Mouse (Mus musculus) splenic B cell, adult 2 months (primary cell): ENCODE data around the gene Bahd1.

Experiments
- DNase-seq: peaks from one replicate; pipeline ENCODE4 v3.0.0-alpha.2; 2011; ENCODE audit warnings: low read depth, low spot score
- H3K27me3 ChIP-seq: 2 replicates; pipeline ENCODE4 v1.6.1; 2012; ENCODE audit warnings: mild to moderate bottlenecking, low read length, moderate library complexity, mixed read lengths; ENCODE audit not compliant: control insufficient read depth, poor library complexity, insufficient read depth, severe bottlenecking
- H3K36me3 ChIP-seq: 2 replicates; pipeline ENCODE4 v1.6.1; 2012; ENCODE audit warnings: mild to moderate bottlenecking, low read length, moderate library complexity, mixed read lengths; ENCODE audit not compliant: control insufficient read depth, poor library complexity, insufficient read depth, severe bottlenecking

Gene Bahd1

DNA sequence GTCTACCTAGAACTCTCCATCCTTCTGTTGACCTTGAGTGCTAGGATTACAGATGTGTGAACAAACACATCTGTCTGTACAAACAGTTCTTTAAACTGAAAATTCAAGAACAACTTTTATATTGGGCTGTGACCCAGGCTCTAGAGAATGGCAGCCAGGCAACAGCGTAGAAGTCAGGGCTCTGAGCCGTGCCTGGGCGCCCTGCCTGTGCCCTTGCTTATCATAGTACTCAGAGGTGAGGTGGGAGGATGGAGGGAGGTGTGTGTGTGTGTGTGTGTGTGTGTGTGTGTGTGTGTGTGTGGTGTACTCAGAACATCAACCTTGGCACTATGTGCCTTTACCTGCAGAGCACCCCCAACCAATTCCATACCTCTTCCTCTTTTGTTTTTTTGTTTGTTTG is 7.6 kb downstream of the Bahd1 start:
- Histone ChIP-seq H3K36me3 (no peaks in the 10 kb centered on the region), H3K27me3 (no peaks in the 10 kb centered on the region)
- no peak for DNase-seq

DNA sequence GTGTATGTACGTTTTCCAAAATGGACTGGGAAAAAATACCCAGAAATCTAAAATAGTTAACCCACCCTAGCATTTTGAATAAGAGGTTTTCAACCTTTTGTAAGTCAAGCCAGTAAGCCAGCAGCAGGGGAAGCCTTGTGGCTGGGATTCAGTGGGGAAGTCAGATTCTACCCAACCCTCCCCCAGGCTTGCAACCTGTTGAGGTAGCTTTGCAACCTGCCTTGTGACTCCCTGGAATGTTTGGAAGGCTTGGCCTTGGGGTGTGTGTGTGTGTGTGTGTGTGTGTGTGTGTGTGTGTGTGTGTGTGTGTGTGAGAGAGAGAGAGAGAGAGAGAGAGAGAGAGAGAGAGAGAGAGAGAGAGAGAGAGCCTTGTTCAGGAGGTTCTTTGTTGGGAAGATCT is 9.0 kb downstream of the Bahd1 start:
- DNase-seq: no peak
- H3K36me3 ChIP-seq: no peaks in the 10 kb centered on the region
- H3K27me3 ChIP-seq: no peaks in the 10 kb centered on the region

DNA sequence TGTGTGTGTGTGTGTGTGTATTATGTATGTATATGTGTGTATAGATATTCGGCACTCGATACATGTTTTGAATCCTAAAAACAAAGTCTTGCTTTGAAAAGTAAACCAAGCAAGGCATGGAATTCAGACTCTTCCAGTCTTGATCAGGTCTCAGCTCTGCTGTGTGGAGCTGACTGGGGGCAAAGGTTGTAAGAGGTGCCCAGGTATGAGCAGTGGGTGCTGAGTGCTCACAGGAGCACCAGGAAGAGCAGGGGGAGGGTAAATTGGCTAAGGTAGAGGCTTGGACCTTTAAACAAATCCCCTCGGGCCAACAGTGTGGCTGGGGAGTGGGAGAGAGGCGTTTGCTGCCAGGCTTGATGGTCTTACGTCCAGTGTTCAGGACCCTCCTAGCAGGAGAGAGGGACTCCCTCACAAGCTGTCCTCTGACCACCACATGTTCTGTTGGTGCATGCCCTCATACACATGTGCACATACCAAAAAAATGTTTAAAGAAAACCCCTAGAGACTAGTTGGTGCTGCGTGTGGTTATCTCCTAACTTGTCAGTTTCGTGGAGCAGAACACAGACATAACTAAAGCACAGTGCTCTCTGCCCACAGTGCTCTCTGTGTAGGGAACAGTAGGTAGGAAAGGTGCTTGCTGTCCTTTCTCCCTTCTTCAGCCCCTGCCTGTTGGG is 10.6 kb downstream of the Bahd1 start:
- no peaks in the 10 kb centered on the region for H3K36me3 ChIP-seq
- H3K27me3 ChIP-seq: no peaks in the 10 kb centered on the region
- DNase-seq: no peak

DNA sequence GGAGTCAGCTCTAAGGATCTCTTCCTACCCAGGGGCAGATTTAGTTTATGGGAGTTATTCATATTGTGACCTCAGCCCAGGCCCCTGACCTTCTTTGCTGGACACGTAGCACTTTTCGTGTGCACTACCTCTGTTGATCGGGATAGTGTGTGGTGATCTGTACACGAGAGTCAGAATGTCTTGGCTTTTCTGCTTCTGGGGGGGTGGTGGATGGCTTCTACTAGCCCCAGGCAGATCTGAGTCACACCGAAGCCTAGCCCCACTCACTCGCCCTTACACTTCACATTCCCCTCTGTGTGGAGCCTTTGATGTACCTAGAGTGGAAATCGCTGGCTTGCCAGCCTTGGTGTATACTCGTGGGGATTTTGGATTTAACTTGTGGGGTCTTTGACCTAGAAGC is 12.5 kb downstream of the Bahd1 start:
- Histone ChIP-seq H3K36me3 (peaks cover 3% of the 10 kb centered on the region), H3K27me3 (no peaks in the 10 kb centered on the region)
- no peak for DNase-seq

DNA sequence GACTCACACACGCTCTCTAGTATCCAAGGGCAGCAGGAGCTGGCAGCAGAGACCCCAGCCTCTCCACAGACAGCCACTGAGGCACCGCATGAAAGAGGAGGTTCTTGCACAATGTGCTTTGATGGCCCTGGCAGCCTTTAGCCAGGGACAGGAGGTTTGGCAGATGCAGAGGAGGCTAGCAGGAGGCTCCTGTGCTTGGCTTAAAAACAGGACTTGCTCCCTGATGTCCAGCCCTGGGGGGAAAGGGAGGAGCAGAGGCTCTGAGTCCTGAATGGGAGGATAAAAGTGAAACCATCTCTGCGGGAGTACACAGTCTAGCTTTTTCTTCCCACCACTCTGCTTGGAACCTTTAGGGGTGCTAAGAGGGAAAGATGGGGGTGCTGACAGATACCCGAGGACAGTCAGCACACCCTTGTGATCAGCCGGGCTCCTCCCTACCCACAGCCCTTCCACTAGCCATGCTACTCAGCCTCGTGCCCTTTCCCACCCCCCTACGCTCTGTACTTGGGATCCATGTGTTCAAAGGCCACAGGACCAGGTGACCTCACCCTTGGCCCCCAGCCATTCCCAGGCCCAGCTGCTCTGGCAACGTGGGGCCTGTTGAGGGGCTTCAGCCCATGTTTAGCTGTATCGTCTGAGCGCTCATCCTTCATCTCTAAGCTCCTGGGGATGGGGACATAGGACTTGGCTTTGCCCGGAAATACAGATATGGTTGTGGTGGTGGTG is 13.5 kb downstream of the Bahd1 start:
- Histone ChIP-seq H3K36me3 (peaks cover 3% of the 10 kb centered on the region), H3K27me3 (no peaks in the 10 kb centered on the region)
- no peak for DNase-seq

DNA sequence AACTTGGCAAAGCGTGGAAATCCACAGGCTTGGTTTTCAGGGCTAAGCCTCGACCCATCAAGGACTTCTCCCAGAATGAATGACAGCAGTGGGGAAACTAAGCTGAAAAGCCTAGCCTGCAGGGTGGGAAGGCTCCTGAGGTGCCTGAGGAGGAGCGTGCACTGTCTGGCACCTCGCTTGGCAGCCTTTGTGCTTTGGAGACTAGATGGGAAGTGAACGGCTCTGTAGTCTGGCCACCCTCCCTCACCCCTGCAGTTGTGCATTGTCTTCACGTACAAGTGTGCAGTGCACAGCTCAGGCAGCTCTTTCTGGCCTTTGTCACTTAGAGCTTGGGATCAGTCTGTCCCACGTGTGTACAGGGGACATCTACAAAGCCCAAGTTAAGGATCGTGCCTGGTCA is 14.5 kb downstream of the Bahd1 start:
- no peaks in the 10 kb centered on the region for H3K27me3 ChIP-seq
- peaks cover 3% of the 10 kb centered on the region for H3K36me3 ChIP-seq
- DNase-seq: no peak

DNA sequence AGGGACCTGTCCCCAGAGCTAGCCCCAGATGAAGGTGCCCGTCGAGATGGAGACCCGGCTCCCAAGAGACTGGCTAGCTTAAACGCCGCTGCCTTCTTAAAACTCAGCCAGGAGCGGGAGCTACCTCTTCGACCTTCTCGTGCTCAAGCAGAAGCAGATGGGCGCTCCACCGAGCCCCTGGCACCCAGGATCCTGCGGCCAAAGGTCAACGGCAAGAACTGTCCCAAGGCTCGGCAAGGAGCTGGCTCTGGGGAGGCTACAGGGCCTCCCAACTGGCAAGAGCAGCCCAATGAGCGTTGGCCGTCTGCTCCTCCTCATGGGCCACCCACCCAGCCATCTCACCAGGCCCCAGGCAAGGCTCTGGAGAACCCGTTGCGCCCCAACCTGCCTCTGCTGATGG is 16.3 kb downstream of the Bahd1 start:
- Histone ChIP-seq H3K36me3 (peaks cover 3% of the 10 kb centered on the region), H3K27me3 (no peaks in the 10 kb centered on the region)
- DNase-seq: no peak

DNA sequence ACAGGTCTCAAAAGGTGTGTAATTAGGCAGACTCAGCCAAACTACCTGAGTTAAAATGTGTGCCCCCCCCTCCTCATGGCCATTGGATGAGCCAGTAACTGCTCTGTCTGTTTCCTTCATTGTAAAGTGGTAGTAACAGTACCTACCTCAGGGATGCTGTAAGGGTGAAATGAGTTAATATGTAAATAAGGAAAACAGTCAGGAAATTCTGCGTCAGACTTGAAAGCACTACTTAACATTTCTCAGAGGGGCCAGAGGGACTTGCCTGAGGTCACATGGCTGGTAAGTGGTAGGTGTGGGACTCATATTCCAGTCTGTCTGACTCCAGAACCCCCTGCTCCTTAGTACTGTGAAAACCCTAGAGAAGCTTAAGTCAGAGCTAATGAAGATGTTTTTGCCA is 18.4 kb downstream of the Bahd1 start:
- DNase-seq: no peak
- Histone ChIP-seq H3K27me3 (no peaks in the 10 kb centered on the region), H3K36me3 (peaks cover 3% of the 10 kb centered on the region)

DNA sequence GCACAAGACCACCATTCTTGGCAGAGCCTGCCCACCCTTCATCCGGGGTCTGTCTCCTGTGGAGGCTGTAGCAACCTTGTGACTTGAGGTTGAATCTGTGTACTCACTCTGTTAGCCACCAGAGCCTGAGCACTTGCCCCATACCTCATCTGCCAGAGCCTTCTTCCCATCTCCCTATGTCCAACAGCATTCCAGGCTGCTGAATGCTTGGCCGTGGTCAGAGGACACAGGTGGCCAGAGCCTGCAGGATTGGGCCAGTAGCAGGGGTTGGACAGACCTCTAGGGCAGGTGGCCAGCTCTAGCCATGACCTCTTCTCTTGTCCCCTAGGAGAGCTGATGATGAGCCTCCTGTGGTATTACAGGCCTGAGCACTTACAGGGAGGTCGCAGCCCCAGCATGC is 20.3 kb downstream of the Bahd1 start:
- peaks cover 5% of the 10 kb centered on the region for H3K36me3 ChIP-seq
- no peak for DNase-seq
- H3K27me3 ChIP-seq: no peaks in the 10 kb centered on the region

DNA sequence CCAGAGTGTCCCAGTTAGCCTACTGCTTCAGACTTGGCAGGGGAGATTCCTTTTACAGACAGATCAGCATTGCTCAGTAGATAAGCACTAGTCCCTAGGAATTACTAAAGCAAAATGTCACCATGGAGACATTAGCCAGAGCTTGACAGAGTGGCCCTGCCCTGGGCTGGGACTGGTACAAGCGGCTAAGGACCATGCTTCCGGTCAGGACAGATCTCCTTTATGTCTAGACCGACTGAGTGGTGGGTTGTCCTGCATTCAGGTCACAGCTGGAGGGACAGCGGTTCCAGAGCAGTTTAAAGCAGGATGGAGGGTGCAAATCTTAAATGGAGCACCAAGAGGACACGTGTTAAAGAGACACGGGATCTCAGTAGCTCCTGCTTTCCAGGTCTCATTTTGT is 25.8 kb downstream of the Bahd1 start:
- Histone ChIP-seq H3K27me3 (no peaks in the 10 kb centered on the region), H3K36me3 (peaks cover 2% of the 10 kb centered on the region; the same call in 1 of the 2 replicates)
- DNase-seq: no peak

DNA sequence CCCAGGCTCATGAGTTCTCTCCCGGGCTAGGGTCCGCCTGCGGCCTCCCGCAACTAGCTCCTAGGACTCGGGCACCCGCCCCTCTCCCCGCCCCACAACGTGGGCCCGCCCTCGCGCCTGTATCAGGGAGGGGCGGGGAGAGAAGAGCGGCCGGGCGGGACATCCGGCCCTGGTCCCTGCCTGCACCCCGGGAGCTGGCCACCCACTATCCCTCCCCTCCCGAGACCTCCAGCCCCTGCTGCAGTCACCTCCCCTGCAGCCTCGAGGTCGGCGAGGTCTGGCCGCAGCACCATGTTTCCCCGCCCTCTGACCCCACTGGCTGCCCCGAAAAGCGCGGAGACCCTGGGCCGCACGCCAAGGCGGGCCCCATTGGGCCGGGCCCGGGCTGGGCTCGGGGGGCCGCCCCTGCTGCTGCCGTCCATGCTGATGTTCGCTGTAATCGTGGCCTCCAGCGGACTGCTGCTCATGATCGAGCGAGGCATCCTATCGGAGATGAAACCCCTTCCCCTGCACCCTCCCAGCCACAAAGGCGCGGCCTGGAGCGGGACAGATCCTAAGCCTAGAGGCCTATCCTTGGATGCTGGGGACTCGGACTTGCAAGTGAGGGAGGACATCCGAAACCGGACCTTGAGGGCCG is 26.3 kb downstream of the Bahd1 start, which contains the start of gene Chst14:
Gene Chst14 (plus strand): TSS at position 136 of the 637 bp plus-strand sequence.
- Histone ChIP-seq H3K27me3 (no peaks in the 10 kb centered on the region), H3K36me3 (peaks cover 2% of the 10 kb centered on the region; the same call in 1 of the 2 replicates)
- DNase-seq: peak; percentile 65

DNA sequence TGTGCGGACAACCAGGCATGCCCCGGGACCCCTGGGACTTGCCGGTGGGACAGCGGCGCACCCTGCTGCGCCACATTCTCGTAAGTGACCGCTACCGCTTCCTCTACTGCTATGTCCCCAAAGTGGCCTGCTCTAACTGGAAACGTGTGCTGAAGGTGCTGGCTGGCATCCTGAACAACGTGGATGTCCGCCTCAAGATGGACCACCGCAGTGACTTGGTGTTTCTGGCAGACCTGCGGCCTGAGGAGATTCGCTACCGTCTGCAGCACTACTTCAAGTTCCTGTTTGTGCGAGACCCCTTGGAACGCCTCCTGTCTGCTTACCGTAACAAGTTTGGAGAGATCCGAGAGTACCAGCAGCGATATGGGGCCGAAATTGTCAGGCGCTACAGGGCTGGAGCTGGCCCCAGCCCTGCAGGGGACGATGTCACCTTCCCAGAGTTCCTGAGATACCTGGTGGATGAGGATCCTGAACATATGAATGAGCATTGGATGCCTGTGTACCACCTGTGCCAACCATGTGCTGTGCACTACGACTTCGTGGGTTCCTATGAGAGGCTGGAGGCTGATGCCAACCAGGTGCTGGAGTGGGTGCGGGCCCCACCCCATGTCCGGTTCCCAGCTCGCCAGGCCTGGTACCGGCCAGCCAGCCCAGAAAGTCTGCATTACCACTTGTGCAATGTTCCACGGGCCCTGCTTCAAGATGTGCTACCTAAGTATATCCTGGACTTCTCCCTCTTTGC is 27.0 kb downstream of the Bahd1 start:
- no peaks in the 10 kb centered on the region for H3K27me3 ChIP-seq
- peaks cover 2% of the 10 kb centered on the region; the same call in 1 of the 2 replicates for H3K36me3 ChIP-seq
- peak; percentile 22 for DNase-seq

DNA sequence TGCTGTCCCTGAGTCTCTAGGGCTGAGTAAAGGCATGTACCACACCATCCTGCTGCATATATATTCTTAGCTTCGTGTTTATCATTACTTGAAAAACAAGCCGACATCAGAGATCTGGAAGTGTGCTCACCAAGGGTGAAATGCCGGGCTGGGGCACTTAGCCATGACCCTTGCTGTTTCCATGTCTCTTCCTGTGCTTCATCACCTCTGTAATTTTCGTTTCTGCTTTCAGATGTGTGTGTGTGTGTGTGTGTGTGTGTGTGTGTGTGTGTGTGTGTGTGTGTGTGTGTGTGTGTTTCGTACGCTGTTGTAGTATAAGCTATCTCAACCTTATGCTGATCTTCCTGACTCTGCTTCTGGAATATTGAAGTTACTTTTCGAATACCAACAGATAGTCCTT is 41.2 kb downstream of the Bahd1 start:
- Histone ChIP-seq H3K36me3 (no peaks in the 10 kb centered on the region), H3K27me3 (no peaks in the 10 kb centered on the region)
- peak; percentile 75 for DNase-seq

DNA sequence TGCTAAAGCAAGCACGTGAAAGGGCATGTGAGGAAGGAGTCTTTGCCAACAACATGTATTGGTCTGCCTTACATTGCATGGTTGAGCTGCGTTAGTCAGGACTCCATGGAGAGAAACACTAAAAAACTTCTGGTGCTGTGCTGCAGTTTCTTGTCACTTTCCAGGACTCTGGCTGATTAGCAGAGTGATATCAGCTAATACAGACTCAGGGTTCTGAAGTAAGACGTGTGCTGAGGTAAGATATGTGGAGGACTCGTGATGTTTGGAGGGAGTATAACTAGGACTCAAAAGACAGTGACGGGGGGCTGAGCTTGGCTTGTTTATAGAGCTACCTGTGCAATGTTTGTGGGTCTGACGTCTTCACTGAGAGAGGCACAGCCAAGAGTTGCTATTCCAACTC is 43.1 kb downstream of the Bahd1 start:
- no peak for DNase-seq
- H3K36me3 ChIP-seq: no peaks in the 10 kb centered on the region

DNA sequence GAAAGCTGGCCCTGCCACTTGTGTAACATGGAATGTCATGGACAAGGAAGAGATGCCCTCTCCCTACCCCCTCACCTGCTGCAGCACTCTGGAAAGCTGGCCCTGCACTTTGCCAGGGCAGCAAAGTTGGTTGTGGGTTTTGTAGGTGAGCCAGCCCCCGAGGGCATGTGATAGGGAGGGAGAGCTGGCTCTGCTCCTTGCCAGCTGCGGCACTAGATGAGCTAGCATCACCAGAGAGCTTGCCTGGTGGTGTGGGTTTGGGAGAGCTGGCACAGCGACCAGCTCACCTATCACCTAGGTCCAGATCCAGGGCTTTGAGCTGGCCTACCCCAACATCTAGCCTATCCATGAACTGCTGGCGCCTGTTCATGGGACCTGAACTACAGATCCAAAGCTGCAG is 48.6 kb downstream of the Bahd1 start:
- DNase-seq: no peak
- Histone ChIP-seq H3K36me3 (no peaks in the 10 kb centered on the region), H3K27me3 (no peaks in the 10 kb centered on the region)

More for the DNA sequence above, 43.1 kb downstream of the Bahd1 start:
- H3K27me3 ChIP-seq: no peaks in the 10 kb centered on the region
